10 mouse cellular contexts compared by ENCODE assay signal in genomic region chr9:63742887-63743660, GRCm38 (mm10). TPM values are rescaled to one million over a fixed set of nuclear protein-coding genes. Genes with fewer than 3 reads are reported as not detected.
A peak's percentile ranks its signal among the peaks of the same experiment; 100 is the strongest.
DNase-seq lines count a peak whose midpoint lies in the region; ATAC-seq and TF ChIP-seq lines count a peak whose summit lies in the region.
"Had no signal": no experiment of that assay in that cellular context is flagged by ENCODE, and none has a peak within 500 bp of the region (broad histone marks: within the 10 kb centered on the region; RNA-seq: fewer than 3 reads in every experiment).

No protein-coding gene starts in this region.

- WGBS in intestine, embryonic 16.5 days = 61% methylated on average over 13 of the region's 13 CpGs

- H3K4me1 ChIP-seq in intestine, embryonic 16.5 days (ENCODE audit: control insufficient read depth, insufficient read depth, low read length) = peaks cover 68% of the 10 kb centered on the region

- H3K9ac ChIP-seq in intestine, embryonic 16.5 days (ENCODE audit: low read depth, low read length) = no peak overlapping the region

- no peak for DNase-seq in frontal cortex, postnatal 10 days (ENCODE audit: low spot score in 2 of 2)
- DNase-seq in left cerebral cortex, adult 2 months (ENCODE audit: extremely low spot score in 1 of 2, low spot score in 2 of 2) = no peak
- no peak for DNase-seq in left cerebral cortex, postnatal 10 days (ENCODE audit: extremely low spot score in 1 of 2, low spot score in 2 of 2)
- peak; percentile 38 for DNase-seq in 3134 (ENCODE audit: extremely low read depth, insufficient read length, low spot score)
- DNase-seq in natural killer cell, adult 2 months (ENCODE audit: low spot score in 2 of 2) = no peak
- DNase-seq: gastrocnemius, postnatal 14 days had no signal

- no peak overlapping the region for H3K4me2 ChIP-seq in intestine, embryonic 16.5 days (ENCODE audit: low read depth, low read length)

- H3K4me3 ChIP-seq in left cerebral cortex, adult 2 months = no peak overlapping the region
- no peak overlapping the region for H3K4me3 ChIP-seq in intestine, embryonic 16.5 days (ENCODE audit: low read length)

- no peaks in the 10 kb centered on the region for H3K36me3 ChIP-seq in intestine, embryonic 16.5 days (ENCODE audit: control insufficient read depth, insufficient read depth, low read length)

- no peaks in the 10 kb centered on the region for H3K9me3 ChIP-seq in intestine, embryonic 16.5 days (ENCODE audit: control insufficient read depth, low read length)

- H3K27me3 ChIP-seq in intestine, embryonic 16.5 days (replicated peaks; ENCODE audit: control insufficient read depth, insufficient read depth, low read length) = no peaks in the 10 kb centered on the region

- peak overlapping the region; percentile 60 for H3K27ac ChIP-seq in left cerebral cortex, adult 2 months
- 0 out of 2 replicates have a peak overlapping the region, but pooled peaks have one; percentile 34 for H3K27ac ChIP-seq in intestine, embryonic 16.5 days (ENCODE audit: low read length)
- H3K27ac ChIP-seq: macrophage had no signal

- TF ChIP-seq CTCF in left cerebral cortex, adult 2 months (IDR thresholded peaks at IDR 0.05) = no peak

- ATAC-seq in frontal cortex, adult (ENCODE audit: low TSS enrichment) = peak; percentile 50
- no peak for ATAC-seq in intestine, embryonic 16.5 days
- ATAC-seq in CD4-positive, CD25-positive, alpha-beta regulatory T cell, adult 4 months = no peak

- intact Hi-C loops in left cerebral cortex, adult 2 months (cut with DNase I) = loop anchor here (5.0 kb wide), 1 partner anchor 94 kb away; no protein-coding TSS in a partner anchor
- intact Hi-C loops in left cerebral cortex, postnatal 10 days (cut with DNase I) = no loop called here

RNA-seq across cellular contexts. Expression of gene Smad3, which starts 14.7 kb away (rescaled TPM):
- 10 to 100 TPM; 60.0 to 69.0 TPM for total RNA-seq in left cerebral cortex, adult 2 months (2021)
- 10 to 100 TPM; 15.4 to 15.6 TPM for total RNA-seq in left cerebral cortex, postnatal 10 days (2021)
- 10.9 and 11.8 TPM in 2 replicates for polyA plus RNA-seq in intestine, embryonic 16.5 days (2015; fragmentation: Nextera tagmentation; extraction: Ambion mirVana)
- polyA plus RNA-seq in CD4-positive, CD25-positive, alpha-beta regulatory T cell, adult 4 months (2017; shearing (Covaris generic)) = 10 to 100 TPM; 15.6 to 36.9 TPM
